In the genomic region with DNA sequence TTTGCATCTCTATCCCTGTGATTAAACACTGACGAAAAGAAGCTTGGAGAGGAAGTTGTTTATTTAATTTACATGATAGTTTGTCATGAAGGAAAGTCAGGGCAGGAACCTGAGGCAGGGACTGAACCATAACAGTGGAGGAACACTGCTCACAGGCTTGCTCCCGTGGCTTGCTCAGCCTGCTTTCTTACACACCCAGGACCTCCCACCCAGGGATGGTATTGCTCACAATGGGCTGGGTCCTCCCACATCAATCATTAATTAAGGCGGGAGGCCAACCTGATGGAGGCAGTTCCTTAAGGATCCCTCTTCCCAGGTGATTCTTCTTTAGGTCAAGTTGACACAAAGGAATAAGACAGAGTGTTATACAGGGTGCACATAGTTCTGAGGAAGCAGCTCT, we compare ENCODE assay signal across 27 mouse cellular contexts. TPM values are rescaled to one million over a fixed set of nuclear protein-coding genes. Genes with fewer than 3 reads are reported as not detected.
DNase-seq lines count a peak whose midpoint lies in the region; ATAC-seq lines count a peak whose summit lies in the region.
"Had no signal": no experiment of that assay in that cellular context is flagged by ENCODE, and none has a peak within 500 bp of the region (broad histone marks: within the 10 kb centered on the region; RNA-seq: fewer than 3 reads in every experiment).

No protein-coding gene starts in this region.

- H3K9ac ChIP-seq in hindbrain, embryonic 16.5 days (ENCODE audit: low read depth, low read length) = no peak overlapping the region
- no peak overlapping the region for H3K9ac ChIP-seq in hindbrain, embryonic 11.5 days (ENCODE audit: low read depth, low read length)
- H3K9ac ChIP-seq in midbrain, embryonic 11.5 days (ENCODE audit: low read length) = no peak overlapping the region
- no peak overlapping the region for H3K9ac ChIP-seq in midbrain, embryonic 16.5 days (ENCODE audit: low read depth, low read length)
- no peak overlapping the region for H3K9ac ChIP-seq in forebrain, embryonic 14.5 days (ENCODE audit: low read length)
- H3K9ac ChIP-seq: embryonic facial prominence, embryonic 13.5 days; embryonic facial prominence, embryonic 15.5 days; forebrain, embryonic 12.5 days; forebrain, embryonic 15.5 days; forebrain, postnatal 0 days had no signal

- H3K27me3 ChIP-seq in hindbrain, embryonic 16.5 days (replicated peaks; ENCODE audit: control insufficient read depth, insufficient read depth, low read length) = no peaks in the 10 kb centered on the region
- H3K27me3 ChIP-seq in hindbrain, embryonic 11.5 days (ENCODE audit: control insufficient read depth, insufficient read depth, low read length) = no peaks in the 10 kb centered on the region
- H3K27me3 ChIP-seq in midbrain, embryonic 11.5 days (ENCODE audit: control insufficient read depth, insufficient read depth, low read length) = no peaks in the 10 kb centered on the region
- no peaks in the 10 kb centered on the region for H3K27me3 ChIP-seq in midbrain, embryonic 16.5 days (ENCODE audit: control insufficient read depth, insufficient read depth, low read depth, low read length)
- no peaks in the 10 kb centered on the region for H3K27me3 ChIP-seq in forebrain, embryonic 14.5 days (replicated peaks; ENCODE audit: control insufficient read depth, insufficient read depth, low read length)
- H3K27me3 ChIP-seq: embryonic facial prominence, embryonic 13.5 days; embryonic facial prominence, embryonic 15.5 days; forebrain, embryonic 12.5 days; forebrain, embryonic 15.5 days; Patski had no signal

- 65% methylated on average over 3 of the region's 3 CpGs for WGBS in hindbrain, embryonic 16.5 days
- 62% methylated on average over 3 of the region's 3 CpGs for WGBS in hindbrain, embryonic 11.5 days
- WGBS in midbrain, embryonic 11.5 days = 71% methylated on average over 3 of the region's 3 CpGs
- 74% methylated on average over 3 of the region's 3 CpGs for WGBS in midbrain, embryonic 16.5 days
- 55% methylated on average over 3 of the region's 3 CpGs for WGBS in forebrain, embryonic 14.5 days

- no peak overlapping the region for H3K27ac ChIP-seq in hindbrain, embryonic 16.5 days (ENCODE audit: low read depth, low read length)
- no peak overlapping the region for H3K27ac ChIP-seq in hindbrain, embryonic 11.5 days (ENCODE audit: low read depth, low read length)
- H3K27ac ChIP-seq in midbrain, embryonic 11.5 days (ENCODE audit: low read depth, low read length) = no peak overlapping the region
- no peak overlapping the region for H3K27ac ChIP-seq in midbrain, embryonic 16.5 days (ENCODE audit: low read length)
- no peak overlapping the region for H3K27ac ChIP-seq in forebrain, embryonic 14.5 days (ENCODE audit: low read depth, low read length)
- H3K27ac ChIP-seq: embryonic facial prominence, embryonic 13.5 days; embryonic facial prominence, embryonic 15.5 days; forebrain, embryonic 10.5 days; forebrain, embryonic 12.5 days; forebrain, embryonic 15.5 days had no signal

- H3K4me1 ChIP-seq in hindbrain, embryonic 16.5 days (ENCODE audit: control insufficient read depth, insufficient read depth, low read depth, low read length) = peaks cover 10% of the 10 kb centered on the region
- H3K4me1 ChIP-seq in hindbrain, embryonic 11.5 days (replicated peaks; ENCODE audit: control insufficient read depth, insufficient read depth, low read length) = no peaks in the 10 kb centered on the region
- no peaks in the 10 kb centered on the region; the same call in 1 of the 2 replicates for H3K4me1 ChIP-seq in midbrain, embryonic 11.5 days (ENCODE audit: control insufficient read depth, insufficient read depth, low read length)
- H3K4me1 ChIP-seq in midbrain, embryonic 16.5 days (ENCODE audit: control insufficient read depth, insufficient read depth, low read length) = peaks cover 2% of the 10 kb centered on the region; the same call in 1 of the 2 replicates
- peaks cover 18% of the 10 kb centered on the region for H3K4me1 ChIP-seq in forebrain, embryonic 14.5 days (ENCODE audit: control insufficient read depth, insufficient read depth, low read length)

- ATAC-seq in hindbrain, embryonic 16.5 days = peak; percentile 28; the same call in 1 of the 2 replicates
- ATAC-seq in hindbrain, embryonic 11.5 days (ENCODE audit: low FRiP score) = no peak
- ATAC-seq in midbrain, embryonic 11.5 days (ENCODE audit: low FRiP score) = no peak
- ATAC-seq in midbrain, embryonic 16.5 days = no peak
- ATAC-seq in forebrain, embryonic 14.5 days = no peak
- ATAC-seq: activated CD4-positive, CD25-positive, alpha-beta regulatory T cell, adult 4 months; forebrain, embryonic 15.5 days; forebrain, postnatal 0 days; Patski had no signal

- no peak overlapping the region for H3K4me2 ChIP-seq in hindbrain, embryonic 16.5 days (ENCODE audit: low read length)
- H3K4me2 ChIP-seq in hindbrain, embryonic 11.5 days (replicated peaks; ENCODE audit: low read depth, low read length) = no peak overlapping the region
- H3K4me2 ChIP-seq in midbrain, embryonic 11.5 days = no peak overlapping the region
- no peak overlapping the region for H3K4me2 ChIP-seq in midbrain, embryonic 16.5 days (ENCODE audit: low read length)
- H3K4me2 ChIP-seq in forebrain, embryonic 14.5 days (ENCODE audit: low read length) = no peak overlapping the region
- H3K4me2 ChIP-seq: embryonic facial prominence, embryonic 13.5 days; embryonic facial prominence, embryonic 15.5 days; forebrain, embryonic 12.5 days; forebrain, embryonic 15.5 days had no signal

- no peaks in the 10 kb centered on the region for H3K9me3 ChIP-seq in hindbrain, embryonic 16.5 days (ENCODE audit: control insufficient read depth, low read length)
- no peaks in the 10 kb centered on the region for H3K9me3 ChIP-seq in hindbrain, embryonic 11.5 days (ENCODE audit: control insufficient read depth, low read length)
- no peaks in the 10 kb centered on the region for H3K9me3 ChIP-seq in midbrain, embryonic 11.5 days (ENCODE audit: control insufficient read depth, low read length)
- no peaks in the 10 kb centered on the region for H3K9me3 ChIP-seq in midbrain, embryonic 16.5 days (replicated peaks; ENCODE audit: control insufficient read depth, low read length, poor library complexity, severe bottlenecking)
- no peaks in the 10 kb centered on the region for H3K9me3 ChIP-seq in forebrain, embryonic 14.5 days (replicated peaks; ENCODE audit: control insufficient read depth, low read length)
- H3K9me3 ChIP-seq: embryonic facial prominence, embryonic 13.5 days; embryonic facial prominence, embryonic 15.5 days; forebrain, embryonic 10.5 days; forebrain, embryonic 12.5 days; forebrain, embryonic 15.5 days; G1E had no signal

- no peak overlapping the region for H3K4me3 ChIP-seq in hindbrain, embryonic 16.5 days (ENCODE audit: low read length)
- H3K4me3 ChIP-seq in hindbrain, embryonic 11.5 days (ENCODE audit: low read depth, low read length) = no peak overlapping the region
- H3K4me3 ChIP-seq in midbrain, embryonic 11.5 days (ENCODE audit: low read depth, low read length) = no peak overlapping the region
- H3K4me3 ChIP-seq in midbrain, embryonic 16.5 days (ENCODE audit: low read depth, low read length) = no peak overlapping the region
- no peak overlapping the region for H3K4me3 ChIP-seq in forebrain, embryonic 14.5 days (ENCODE audit: low read depth, low read length)
- H3K4me3 ChIP-seq: embryonic facial prominence, embryonic 13.5 days; embryonic facial prominence, embryonic 15.5 days; erythroblast, embryonic 14.5 days; forebrain, embryonic 10.5 days; forebrain, embryonic 12.5 days; forebrain, embryonic 15.5 days had no signal

- DNase-seq in hindbrain, embryonic 11.5 days (ENCODE audit: low spot score) = no peak
- peak; percentile 17 for DNase-seq in midbrain, embryonic 11.5 days (ENCODE audit: low spot score, missing footprints)
- peak; percentile 33 for DNase-seq in R1 (ENCODE audit: low read depth, low spot score)
- DNase-seq in forebrain, embryonic 14.5 days (ENCODE audit: low spot score) = no peak
- DNase-seq in adrenal gland, postnatal 4 days (ENCODE audit: low spot score in 2 of 2) = no peak
- DNase-seq: adrenal gland, adult 8-10 months; adrenal gland, postnatal 14 days; adrenal gland, postnatal 36 days; cerebellum, adult 11 months; cerebellum, adult 18-20 months; cerebellum, adult 8-10 months; cerebellum, adult 9-11 months; cerebellum, postnatal 14 days; cerebellum, postnatal 36 days; embryo, embryonic 11 days; forebrain, postnatal 0 days had no signal

- H3K36me3 ChIP-seq in hindbrain, embryonic 16.5 days (ENCODE audit: control insufficient read depth, insufficient read depth, low read length) = no peaks in the 10 kb centered on the region
- no peaks in the 10 kb centered on the region for H3K36me3 ChIP-seq in hindbrain, embryonic 11.5 days (ENCODE audit: control insufficient read depth, insufficient read depth, low read length)
- no peaks in the 10 kb centered on the region for H3K36me3 ChIP-seq in midbrain, embryonic 11.5 days (ENCODE audit: control insufficient read depth, insufficient read depth, low read length)
- no peaks in the 10 kb centered on the region for H3K36me3 ChIP-seq in midbrain, embryonic 16.5 days (ENCODE audit: control insufficient read depth, insufficient read depth, low read length)
- H3K36me3 ChIP-seq in forebrain, embryonic 14.5 days (ENCODE audit: control insufficient read depth, insufficient read depth, low read length) = no peaks in the 10 kb centered on the region
- H3K36me3 ChIP-seq: embryonic facial prominence, embryonic 13.5 days; embryonic facial prominence, embryonic 15.5 days; forebrain, embryonic 10.5 days; forebrain, embryonic 12.5 days; forebrain, embryonic 15.5 days had no signal

RNA-seq across cellular contexts. Expression of a gene that starts 19.1 kb away (rescaled TPM):
- polyA plus RNA-seq in hindbrain, embryonic 16.5 days (2015; fragmentation: Nextera tagmentation; extraction: Ambion mirVana) = 7.3 and 7.4 TPM in 2 replicates
- 7.6 and 9.8 TPM in 2 replicates for polyA plus RNA-seq in hindbrain, embryonic 11.5 days (2014; fragmentation: Nextera tagmentation; extraction: Ambion mirVana)
- polyA plus RNA-seq in midbrain, embryonic 11.5 days (2014; fragmentation: Nextera tagmentation; extraction: Ambion mirVana) = 6.2 and 6.8 TPM in 2 replicates
- 7.1 TPM in 2 replicates for polyA plus RNA-seq in midbrain, embryonic 16.5 days (2015; fragmentation: Nextera tagmentation; extraction: Ambion mirVana)
- polyA plus RNA-seq in forebrain, embryonic 14.5 days (2014; fragmentation: Nextera tagmentation; extraction: Ambion mirVana) = 8.3 and 8.6 TPM in 2 replicates
- 10 to 100 TPM; 18.6 to 19.4 TPM for total RNA-seq in adrenal gland, postnatal 4 days (2021)

Comparison
In these comparisons a context has a peak if more than half of its experiments do, and no peak if none do; other contexts are left out.
1. DNase-seq: peak in midbrain, embryonic 11.5 days (single experiment) and R1 (single experiment); none in hindbrain, embryonic 11.5 days (single experiment), forebrain, embryonic 14.5 days (single experiment) and adrenal gland, postnatal 4 days (0 of 2).